Mouse (Mus musculus) MEL-GATA-1-ER (cell line): Measurements from ENCODE around the gene Snai1.

Experiments
- DNase-seq: peaks from one replicate; pipeline ENCODE4 v3.0.0-alpha.2; 2012; ENCODE audit warnings: low read depth; ENCODE audit errors: extremely low read depth

The Snai1 gene

DNA sequence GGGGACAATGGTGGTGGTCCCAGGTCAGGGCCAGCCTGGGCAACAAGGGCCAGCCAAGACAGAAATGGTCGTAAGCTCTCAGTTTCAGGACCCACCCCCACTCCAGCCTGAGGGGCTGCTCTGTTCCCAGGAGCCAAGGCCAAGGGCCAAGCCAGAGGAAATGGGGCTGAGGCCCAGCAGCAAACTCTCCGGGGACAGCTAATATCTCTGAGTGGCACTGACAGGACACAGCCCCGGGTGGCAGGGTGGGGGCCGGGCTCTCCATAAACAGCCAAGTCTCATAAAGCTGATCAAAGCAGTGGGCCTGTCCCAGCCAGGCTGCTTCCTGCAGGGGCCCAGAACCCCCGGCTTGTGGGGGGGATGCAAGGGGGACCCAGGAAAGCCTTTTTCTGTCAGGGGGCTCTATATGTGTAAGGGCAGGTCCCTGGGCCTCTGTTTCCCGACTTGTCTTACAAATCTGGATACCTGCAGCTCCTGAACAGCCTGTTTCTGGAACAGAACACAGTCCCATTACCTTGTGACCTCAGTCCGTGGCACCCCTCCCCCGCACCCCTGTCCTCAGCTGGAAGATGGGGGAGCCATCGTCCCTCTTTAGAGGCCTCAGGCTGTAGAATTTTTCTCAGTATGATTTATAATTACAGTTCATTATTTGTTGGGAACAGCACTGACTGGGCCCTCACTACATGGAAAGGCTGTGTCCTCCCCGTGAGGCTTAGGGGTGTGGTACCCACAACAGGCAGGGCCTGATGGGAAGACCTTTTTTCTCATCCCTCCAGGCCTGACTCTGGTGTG is 45.4 kb downstream of the Snai1 start:
- DNase-seq = no peak

DNA sequence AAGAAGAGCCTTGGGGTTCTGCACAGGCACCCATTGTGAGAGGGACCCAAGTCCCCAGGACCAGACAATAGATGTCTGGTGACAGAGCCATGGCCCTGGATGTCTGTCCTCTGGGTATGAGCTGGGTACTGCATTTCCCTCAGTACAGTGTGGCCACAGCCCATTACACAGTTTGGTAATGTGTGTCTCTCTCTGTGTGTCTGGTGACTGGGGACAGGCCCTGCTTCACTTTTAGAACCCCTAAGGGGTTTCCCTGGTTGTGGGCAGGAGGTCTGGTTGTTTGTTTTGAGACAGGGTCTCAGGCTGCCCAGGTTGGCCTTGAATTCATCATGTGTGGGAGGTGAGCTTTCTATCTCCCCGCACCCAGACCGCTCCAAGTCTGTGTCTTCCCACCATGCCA is 47.3 kb downstream of the Snai1 start:
- no peak for DNase-seq

DNA sequence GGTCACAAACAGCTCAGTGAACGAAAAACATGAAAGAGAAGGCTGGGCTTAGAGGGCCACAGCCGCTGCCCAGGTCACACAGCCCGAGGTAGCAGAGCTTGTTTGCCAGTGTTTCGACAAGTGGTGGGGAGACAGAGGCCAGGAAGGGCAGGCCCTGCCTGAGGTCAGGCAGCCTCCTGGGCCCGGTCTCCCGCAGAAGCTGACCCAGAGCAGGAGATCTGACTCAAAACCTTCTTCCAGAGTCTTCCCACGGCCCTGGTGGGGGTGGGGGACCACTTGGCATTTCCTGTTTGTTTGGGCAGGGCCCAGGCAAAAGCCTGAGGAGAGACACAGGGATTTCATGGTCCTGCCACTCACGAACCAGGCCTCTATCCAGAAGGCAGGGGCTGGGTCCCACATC is 48.0 kb downstream of the Snai1 start:
- DNase-seq = no peak

DNA sequence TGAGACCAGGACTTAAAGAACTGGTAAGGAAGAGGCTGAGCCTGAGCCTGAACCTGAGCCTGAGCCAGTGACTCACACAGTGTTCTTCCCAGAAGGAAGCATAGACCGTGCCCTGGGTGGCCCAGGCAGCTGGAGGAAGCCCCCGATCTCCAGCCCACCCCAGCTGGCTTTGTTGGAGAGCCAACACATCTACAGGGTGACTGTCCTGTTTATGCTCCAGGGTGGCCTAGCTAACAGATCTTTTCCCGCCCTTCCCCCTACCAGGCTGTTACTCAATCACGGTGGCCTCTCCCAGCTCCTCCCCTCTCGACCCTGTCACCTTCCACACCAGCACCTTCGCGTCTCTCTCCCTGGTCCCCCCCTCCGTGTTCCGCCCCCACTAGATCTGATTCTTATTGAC is 49.0 kb downstream of the Snai1 start:
- DNase-seq = no peak

DNA sequence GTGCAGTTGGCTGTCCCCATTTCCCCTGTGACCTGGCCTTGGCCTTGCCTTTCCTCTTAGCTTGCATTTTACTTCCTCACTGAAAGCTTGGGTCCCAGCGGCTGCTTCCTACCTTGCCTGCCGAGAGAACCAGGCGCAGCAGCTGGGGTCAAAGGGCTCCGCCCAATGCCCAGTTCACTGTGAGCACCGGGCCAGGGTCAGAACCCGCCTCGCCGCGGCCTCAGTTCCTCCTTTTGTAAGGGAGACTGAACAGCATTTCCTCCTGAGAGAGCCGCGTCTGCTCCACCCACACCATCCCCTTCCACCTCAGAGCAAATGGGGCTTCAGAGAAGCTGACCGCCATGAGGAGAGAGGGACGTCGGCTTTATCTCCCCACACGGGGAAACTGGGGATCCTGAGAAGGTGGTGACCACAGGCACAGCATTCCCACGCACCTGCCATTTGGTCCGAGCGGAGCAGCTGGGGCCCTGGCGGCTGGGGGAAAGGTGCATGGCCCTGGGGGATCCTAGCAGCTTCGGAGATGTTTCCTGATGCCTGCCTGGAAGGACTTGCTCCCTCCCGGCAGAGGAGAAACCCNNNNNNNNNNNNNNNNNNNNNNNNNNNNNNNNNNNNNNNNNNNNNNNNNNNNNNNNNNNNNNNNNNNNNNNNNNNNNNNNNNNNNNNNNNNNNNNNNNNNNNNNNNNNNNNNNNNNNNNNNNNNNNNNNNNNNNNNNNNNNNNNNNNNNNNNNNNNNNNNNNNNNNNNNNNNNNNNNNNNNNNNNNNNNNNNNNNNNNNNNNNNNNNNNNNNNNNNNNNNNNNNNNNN is 51.0 kb downstream of the Snai1 start:
- no peak for DNase-seq
